27 mouse cellular contexts compared by ENCODE assay signal in the genomic region with DNA sequence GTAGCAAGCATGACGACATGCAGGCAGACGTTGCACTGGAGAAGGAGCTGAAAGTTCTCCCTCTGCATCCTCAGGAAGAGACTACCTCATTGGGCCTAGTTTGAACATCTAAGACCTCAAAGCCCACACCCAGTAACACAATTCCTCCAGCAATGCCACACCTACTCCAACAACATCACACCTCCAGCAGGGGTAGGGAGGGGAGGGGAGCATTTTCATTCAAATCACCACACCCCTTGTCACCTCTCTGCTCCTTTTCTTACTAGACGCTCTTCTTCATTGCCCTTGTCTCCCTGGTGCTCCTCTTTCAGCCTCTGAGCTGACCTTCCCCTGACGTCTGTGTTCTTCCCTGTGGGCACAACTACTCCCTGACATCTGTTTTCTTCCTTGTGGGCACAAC.
"Had no signal": no experiment of that assay in that cellular context is flagged by ENCODE, and none has a peak within 500 bp of the region (broad histone marks: within the 10 kb centered on the region; RNA-seq: fewer than 3 reads in every experiment).

No protein-coding gene starts in this region.

- H3K4me1 ChIP-seq: heart, embryonic 10.5 days; heart, embryonic 12.5 days; kidney, embryonic 15.5 days; limb, embryonic 12.5 days; liver, embryonic 15.5 days had no signal

- H3K4me2 ChIP-seq: heart, embryonic 12.5 days; hindbrain, embryonic 13.5 days; hindbrain, embryonic 15.5 days; kidney, embryonic 15.5 days; limb, embryonic 12.5 days; liver, embryonic 11.5 days; liver, embryonic 13.5 days; liver, embryonic 15.5 days had no signal

- DNase-seq: gastrocnemius, adult 2 months; gastrocnemius, postnatal 10 days; gastrocnemius, postnatal 25 days; heart, adult 18-20 months; heart, postnatal 10 days; heart, postnatal 36 days; kidney, adult 11 months; kidney, adult 2 months; kidney, adult 9 months; kidney, postnatal 10 days; kidney, postnatal 25 days; kidney, postnatal 4 days; liver; liver, embryonic 13.5 days had no signal

- H3K9me3 ChIP-seq: heart, embryonic 10.5 days; heart, embryonic 12.5 days; hindbrain, embryonic 13.5 days; hindbrain, embryonic 15.5 days; kidney, embryonic 15.5 days; limb, embryonic 10.5 days; limb, embryonic 12.5 days; liver, embryonic 13.5 days; liver, embryonic 15.5 days had no signal

- ATAC-seq: hindbrain, postnatal 0 days; intestine, embryonic 16.5 days had no signal

- H3K27ac ChIP-seq: gastrocnemius, adult 2 months; heart, embryonic 10.5 days; hindbrain, embryonic 13.5 days; hindbrain, embryonic 15.5 days; hindbrain, postnatal 0 days; kidney, embryonic 15.5 days; layer of hippocampus, adult 2 months; left cerebral cortex, adult 2 months; limb, embryonic 10.5 days; limb, embryonic 12.5 days; liver, embryonic 13.5 days; liver, embryonic 15.5 days had no signal

- H3K9ac ChIP-seq: heart, embryonic 12.5 days; hindbrain, embryonic 13.5 days; hindbrain, embryonic 15.5 days; kidney, embryonic 15.5 days; limb, embryonic 12.5 days; liver, embryonic 13.5 days; liver, embryonic 15.5 days had no signal

- H3K4me3 ChIP-seq: gastrocnemius, adult 2 months; heart, embryonic 10.5 days; heart, embryonic 12.5 days; hindbrain, embryonic 13.5 days; hindbrain, embryonic 15.5 days; kidney, embryonic 15.5 days; layer of hippocampus, adult 2 months; left cerebral cortex, adult 2 months; limb, embryonic 10.5 days; limb, embryonic 12.5 days; liver, embryonic 13.5 days; liver, embryonic 15.5 days had no signal

- H3K36me3 ChIP-seq: heart, embryonic 10.5 days; heart, embryonic 12.5 days; hindbrain, embryonic 13.5 days; hindbrain, embryonic 15.5 days; kidney, embryonic 15.5 days; limb, embryonic 10.5 days; limb, embryonic 12.5 days; liver, embryonic 13.5 days; liver, embryonic 15.5 days had no signal
